Mouse (Mus musculus) kidney, adult 2 months (tissue): ENCODE results near the gene Slc26a1.

ENCODE experiments used
- CTCF ChIP-seq: fragments of 200-500 bp; conservative IDR thresholded peaks from 2 replicates; pipeline ENCODE4 v1.5.1; 2011; ENCODE audit warnings: low read depth, mild to moderate bottlenecking, control low read depth, low read length, moderate library complexity, mixed read lengths; ENCODE audit not compliant: insufficient read depth, insufficient read length
- POLR2A ChIP-seq: fragments of 200-500 bp; IDR thresholded peaks from one replicate; pipeline ENCODE4 v1.6.1; 2011; ENCODE audit warnings: low read depth, low read length, control low read depth

DNA sequence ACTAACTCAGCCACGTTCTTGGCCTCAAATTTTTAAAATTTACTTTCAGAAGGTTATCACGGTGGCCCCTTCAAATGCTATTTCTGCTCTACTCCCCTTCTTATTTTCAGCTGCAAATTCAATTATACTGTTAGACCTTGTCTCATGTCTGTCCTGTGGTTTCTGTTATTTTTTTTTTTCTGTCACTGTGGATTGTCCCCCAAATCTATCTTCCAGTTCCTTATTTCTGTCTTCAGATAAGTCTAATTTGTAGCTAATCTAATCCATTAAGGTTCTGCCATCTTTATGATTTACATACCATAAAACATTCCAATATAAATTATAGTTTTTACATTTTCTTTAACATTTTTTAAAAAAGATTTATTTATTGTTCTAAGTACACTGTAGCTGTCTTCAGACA lies 8.0 kb downstream of the Slc26a1 start:
- TF ChIP-seq POLR2A (no peak), CTCF (no peak)
